Mouse (Mus musculus) CD4-positive, CD25-positive, alpha-beta regulatory T cell, adult 4 months (primary cell): ENCODE measurements around the gene Olfr1178. TPM values are rescaled to one million over a fixed set of nuclear protein-coding genes. Genes with fewer than 3 reads are reported as not detected.

Source experiments
- ATAC-seq: one replicate; pipeline ENCODE4 v1.8.0; 2017
- polyA plus RNA-seq, 2 experiments: library from polyadenylated mRNA; unstranded; fragments of 100-300 nt; shearing (Covaris generic); gene quantifications; one replicate each; pipeline ENCODE4 v1.2.1; 2017

The Olfr1178 gene
- under 1 TPM in 1 of 2 experiments, not detected in 1; 0.17 TPM for polyA plus RNA-seq

GRCm38 (mm10) chr2:88386762-88387161 is at the start of gene Olfr1178:
Gene Olfr1178, plus strand, starts transcription at chr2:88387062.
- no peak for ATAC-seq

DNA sequence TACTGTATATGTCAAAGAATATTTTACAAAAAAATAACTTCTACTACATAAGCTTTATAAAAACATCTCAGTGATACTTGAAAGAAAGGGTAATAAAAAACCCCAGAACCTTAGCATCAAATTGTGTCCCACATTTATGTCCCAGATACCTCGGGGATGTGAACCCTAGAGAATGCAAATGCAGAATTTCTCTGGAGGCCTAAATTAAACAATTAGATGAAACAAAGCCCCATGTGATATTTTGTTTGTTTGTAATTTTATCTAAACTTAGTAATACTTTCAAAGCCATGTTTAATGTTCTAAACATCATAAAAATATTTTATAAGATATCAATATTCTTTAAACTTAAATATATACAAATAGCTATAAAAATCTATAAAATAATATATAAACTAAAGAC is 40.5 kb upstream of the Olfr1178 start, which contains the start of gene Olfr1177-ps:
TSS of gene Olfr1177-ps (minus strand) at position 101 of the 400 bp plus-strand sequence.
- no peak for ATAC-seq

DNA sequence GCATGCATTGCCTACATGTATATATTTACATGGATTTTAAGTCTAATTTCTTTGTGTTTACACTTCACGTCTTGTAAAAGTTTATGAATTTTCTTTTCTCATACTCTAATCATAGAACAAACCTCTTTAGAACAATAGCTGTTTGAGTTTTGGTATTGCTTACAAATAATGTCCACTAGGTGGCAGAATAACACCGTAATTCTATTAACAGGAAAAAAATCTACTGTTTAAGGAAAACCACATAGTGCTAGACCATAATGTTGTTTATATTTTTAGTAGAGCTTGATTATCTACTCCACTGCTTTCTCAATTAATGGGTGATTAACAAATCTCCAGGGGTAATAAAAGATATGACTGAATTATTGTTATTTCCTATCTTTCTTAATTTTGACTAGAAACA is 30.6 kb upstream of the Olfr1178 start:
- no peak for ATAC-seq

- ATAC-seq = no peak
Measured at GRCm38 (mm10) chr2:88406353-88406752, 19.5 kb downstream of the Olfr1178 start, which contains the start of gene Olfr1179. Gene Olfr1179, minus strand, starts transcription at chr2:88406453.

DNA sequence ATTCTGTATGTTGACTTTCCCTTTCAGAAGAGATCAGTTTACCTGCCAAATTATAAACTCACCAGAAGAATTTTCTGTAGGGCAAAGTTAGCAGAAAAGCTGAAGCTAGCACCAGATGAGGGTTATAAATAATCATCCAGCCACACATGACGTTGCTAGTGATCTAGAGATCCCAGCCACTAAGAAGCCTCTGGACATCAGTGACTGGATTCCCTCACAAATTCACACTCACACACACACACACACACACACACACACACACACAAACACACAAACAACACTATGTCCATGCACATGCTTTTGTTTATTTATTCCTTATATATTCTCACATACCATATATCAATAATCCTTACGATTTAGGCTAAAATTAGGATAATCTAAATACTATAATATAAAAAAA is 32.2 kb downstream of the Olfr1178 start, which contains the start of gene Olfr1180:
TSS of gene Olfr1180 (minus strand) at position 101 of the 400 bp plus-strand sequence.
- no peak for ATAC-seq

DNA sequence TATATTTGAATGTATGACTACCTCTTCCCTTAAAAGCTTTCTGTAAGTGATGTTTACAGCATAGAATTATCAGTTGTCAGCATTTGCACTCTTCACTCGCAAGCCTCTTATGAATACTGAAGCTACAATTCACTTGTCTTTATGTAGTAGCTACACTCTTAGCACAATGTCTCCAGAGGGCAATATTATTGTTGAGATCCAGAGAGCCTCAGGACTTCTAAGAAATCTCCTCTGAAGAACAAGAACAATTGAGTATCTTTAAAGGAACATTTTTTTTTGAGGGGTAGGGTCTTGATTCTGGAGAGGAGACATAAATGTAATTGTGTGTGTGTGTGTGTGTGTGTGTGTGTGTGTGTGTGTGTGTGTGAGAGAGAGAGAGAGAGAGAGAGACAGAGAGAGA is 39.2 kb downstream of the Olfr1178 start, which contains the start of gene Olfr1181:
TSS of gene Olfr1181 (minus strand) at position 101 of the 400 bp plus-strand sequence.
- no peak for ATAC-seq

- no peak for ATAC-seq
Measured at GRCm38 (mm10) chr2:88449031-88449430, 62.2 kb downstream of the Olfr1178 start, which contains the start of gene Gm13757. Gene Gm13757, minus strand, starts transcription at chr2:88449131.

Other genes with a start within 250 kb of the Olfr1178 start
- gene Olfr1167, start 231.9 kb upstream of the Olfr1178 start, polyA plus RNA-seq = not detected
- gene Olfr1168, start 205.2 kb upstream of the Olfr1178 start, polyA plus RNA-seq = not detected
- not detected for gene Olfr1170, start 158.7 kb upstream of the Olfr1178 start, polyA plus RNA-seq
- under 1 TPM in 1 of 2 experiments, not detected in 1; 0.13 TPM for gene Olfr1173, start 107.2 kb upstream of the Olfr1178 start, polyA plus RNA-seq
- not detected for gene Olfr1174-ps, start 71.9 kb upstream of the Olfr1178 start, polyA plus RNA-seq
- gene Olfr1175-ps, start 59.8 kb upstream of the Olfr1178 start, polyA plus RNA-seq = not detected
- gene Olfr1176, start 50.3 kb upstream of the Olfr1178 start, polyA plus RNA-seq = not detected
- not detected for gene Olfr1177-ps, start 40.6 kb upstream of the Olfr1178 start, polyA plus RNA-seq
- gene Olfr1179, start 19.4 kb downstream of the Olfr1178 start, polyA plus RNA-seq = not detected
- gene Olfr1180, start 32.1 kb downstream of the Olfr1178 start, polyA plus RNA-seq = not detected
- not detected for gene Olfr1181, start 39.1 kb downstream of the Olfr1178 start, polyA plus RNA-seq
- not detected for gene Gm13757, start 62.1 kb downstream of the Olfr1178 start, polyA plus RNA-seq
- not detected for gene Olfr1183, start 67.8 kb downstream of the Olfr1178 start, polyA plus RNA-seq
- not detected for gene Olfr1184, start 96.5 kb downstream of the Olfr1178 start, polyA plus RNA-seq
- gene Olfr1185-ps1, start 106.3 kb downstream of the Olfr1178 start, polyA plus RNA-seq = under 1 TPM in 1 of 2 experiments, not detected in 1; 0.44 TPM
- gene Olfr1186, start 131.5 kb downstream of the Olfr1178 start, polyA plus RNA-seq = not detected
- gene Olfr1188, start 169.9 kb downstream of the Olfr1178 start, polyA plus RNA-seq = not detected
- not detected for gene Olfr1189, start 199.4 kb downstream of the Olfr1178 start, polyA plus RNA-seq